Mouse (Mus musculus) cerebellum, adult 2 months (tissue): ENCODE results near the gene Llph. TPM values are rescaled to one million over a fixed set of nuclear protein-coding genes. Genes with fewer than 3 reads are reported as not detected.

Source experiments
- DNase-seq, 2 experiments: peaks; one replicate each; pipeline ENCODE4 v3.0.0; 2021
- H3K27ac ChIP-seq: fragments of 200-500 bp; 2 replicates; pipeline ENCODE4 v1.5.1; 2012; ENCODE audit warnings: low read length, control low read depth, inconsistent platforms; ENCODE audit not compliant: insufficient read depth
- H3K27me3 ChIP-seq: fragments of 200-500 bp; 2 replicates; pipeline ENCODE4 v1.6.1; 2012; ENCODE audit warnings: inconsistent platforms, mild to moderate bottlenecking, low read length, moderate library complexity; ENCODE audit not compliant: control insufficient read depth, insufficient read depth
- H3K4me1 ChIP-seq: fragments of 200-500 bp; 2 replicates; pipeline ENCODE4 v1.6.1; 2011; ENCODE audit warnings: low read length; ENCODE audit not compliant: control insufficient read depth, insufficient read depth
- H3K4me3 ChIP-seq: fragments of 200-500 bp; replicated peaks from 2 replicates; pipeline ENCODE3; 2011; ENCODE audit warnings: mild to moderate bottlenecking, low read depth, low read length, control low read depth; ENCODE audit not compliant: insufficient read depth
- CTCF ChIP-seq: fragments of 200-500 bp; IDR thresholded peaks from 2 replicates; pipeline ENCODE4 v1.5.1; 2011; ENCODE audit warnings: low read depth, mild to moderate bottlenecking, control low read depth, low read length, moderate library complexity, borderline replicate concordance; ENCODE audit not compliant: insufficient read depth
- POLR2A ChIP-seq: fragments of 200-500 bp; IDR thresholded peaks from 2 replicates; pipeline ENCODE4 v1.6.1; 2011; ENCODE audit warnings: low read length, control low read depth, borderline replicate concordance; ENCODE audit not compliant: insufficient read depth
- WGBS: fragments of 180-500 bp; shearing (Covaris S2); methylation state at CpG from one replicate; pipeline ENCODE4 v1.1.7; 2018; 5-methylcytosine and 5-hydroxymethylcytosine counted together
- polyA plus RNA-seq: library from polyadenylated mRNA; depleted of rRNA; stranded (reverse); fragments of >200 nt; gene quantifications from 2 replicates; pipeline ENCODE4 v1.2.3, GENCODE M21; 2012; rRNA removed

Llph gene
- polyA plus RNA-seq, 1 experiment: 35.8 TPM

GRCm38 (mm10) chr10:120273335-120273734, 46.5 kb downstream of the Llph start:
- WGBS: 88% methylated on average over 7 of the region's 7 CpGs
- H3K4me3 ChIP-seq: no peak overlapping the region
- H3K27me3 ChIP-seq: no peaks in the 10 kb centered on the region; the same call in 1 of the 2 replicates
- H3K27ac ChIP-seq: no peak overlapping the region
- H3K4me1 ChIP-seq: no peaks in the 10 kb centered on the region
- TF ChIP-seq CTCF (no peak), POLR2A (no peak)
- no peak for DNase-seq

GRCm38 (mm10) chr10:120279482-120280128, 52.7 kb downstream of the Llph start:
- WGBS: 33% methylated on average over 12 of the region's 12 CpGs
- DNase-seq: no peak
- TF ChIP-seq CTCF (no peak), POLR2A (no peak)
- no peaks in the 10 kb centered on the region; the same call in 1 of the 2 replicates for H3K27me3 ChIP-seq
- no peaks in the 10 kb centered on the region for H3K4me1 ChIP-seq
- no peak overlapping the region for H3K27ac ChIP-seq
- H3K4me3 ChIP-seq: no peak overlapping the region

GRCm38 (mm10) chr10:120280375-120280774, 53.5 kb downstream of the Llph start:
- no peak overlapping the region for H3K4me3 ChIP-seq
- H3K27ac ChIP-seq: no peak overlapping the region
- TF ChIP-seq POLR2A (no peak), CTCF (no peak)
- H3K27me3 ChIP-seq: no peaks in the 10 kb centered on the region; the same call in 1 of the 2 replicates
- no peak for DNase-seq
- 73% methylated on average over 4 of the region's 4 CpGs for WGBS
- no peaks in the 10 kb centered on the region for H3K4me1 ChIP-seq

GRCm38 (mm10) chr10:120281700-120282099, 54.8 kb downstream of the Llph start:
- no peaks in the 10 kb centered on the region for H3K4me1 ChIP-seq
- no peak overlapping the region for H3K4me3 ChIP-seq
- no peak overlapping the region for H3K27ac ChIP-seq
- no peak for DNase-seq
- H3K27me3 ChIP-seq: no peaks in the 10 kb centered on the region; the same call in 1 of the 2 replicates
- TF ChIP-seq CTCF: no peak
- TF ChIP-seq POLR2A: no peak
- 88% methylated on average over 5 of the region's 5 CpGs for WGBS

Other genes starting within 250 kb of the Llph start
- 3.8 and 4.6 TPM in 2 replicates for gene Helb, start 114.1 kb upstream of the Llph start, polyA plus RNA-seq
- 122 and 127 TPM in 2 replicates for gene Tmbim4, start 25.5 kb upstream of the Llph start, polyA plus RNA-seq
- 0.62 and 0.76 TPM in 2 replicates for gene Irak3, start 24.9 kb upstream of the Llph start, polyA plus RNA-seq
- 0.05 and 0.06 TPM in 2 replicates for gene Hmga2, start 249.4 kb downstream of the Llph start, polyA plus RNA-seq